Mouse (Mus musculus) small intestine, adult 2 months (tissue): Measurements from ENCODE around the gene Vmn1r60. TPM values are rescaled to one million over a fixed set of nuclear protein-coding genes. Genes with fewer than 3 reads are reported as not detected.
"Not testable (repeated sequence)": the region's sequence is repeated elsewhere in the genome, so short reads cannot be mapped to it uniquely, and the experiment has no call there.

Experiments
- H3K27ac ChIP-seq: fragments of 200-500 bp; 2 replicates; pipeline ENCODE4 v1.5.1; 2012; ENCODE audit warnings: low read depth, low read length, control low read depth, inconsistent platforms; ENCODE audit not compliant: insufficient read depth
- H3K27me3 ChIP-seq: fragments of 200-500 bp; 2 replicates; pipeline ENCODE4 v1.6.1; 2012; ENCODE audit warnings: mild to moderate bottlenecking, moderate library complexity, low read length, inconsistent platforms; ENCODE audit not compliant: control insufficient read depth, insufficient read depth
- H3K36me3 ChIP-seq: fragments of 200-500 bp; 2 replicates; pipeline ENCODE4 v1.6.1; 2012; ENCODE audit warnings: mild to moderate bottlenecking, low read length, control low read depth, inconsistent platforms; ENCODE audit not compliant: control insufficient read depth, insufficient read depth
- H3K4me1 ChIP-seq: fragments of 200-500 bp; 2 replicates; pipeline ENCODE4 v1.6.1; 2012; ENCODE audit warnings: low read length, inconsistent platforms, mixed read lengths; ENCODE audit not compliant: control insufficient read depth, insufficient read depth, insufficient read length
- H3K4me3 ChIP-seq: fragments of 200-500 bp; 2 replicates; pipeline ENCODE4 v1.5.1; 2012; ENCODE audit warnings: low read depth, mild to moderate bottlenecking, control low read depth, inconsistent platforms, low read length, moderate library complexity
- WGBS: fragments of 180-500 bp; shearing (Covaris S2); methylation state at CpG from one replicate; pipeline ENCODE4 v1.1.7; 2018; 5-methylcytosine and 5-hydroxymethylcytosine counted together
- polyA plus RNA-seq: library from polyadenylated mRNA; depleted of rRNA; stranded (reverse); fragments of >200 nt; gene quantifications from 2 replicates; pipeline ENCODE4 v1.2.3, GENCODE M21; 2012; rRNA removed

The Vmn1r60 gene
- polyA plus RNA-seq, result not detected in 2 replicates

- H3K4me3 ChIP-seq, H3K27ac ChIP-seq, H3K36me3 ChIP-seq, H3K4me1 ChIP-seq, H3K27me3 ChIP-seq: not testable (repeated sequence)
- WGBS, result 84% methylated on average over 1 of the region's 1 CpGs
Observed at GRCm38 (mm10) chr7:5547217-5547616, at the start of gene Vmn1r60. Gene Vmn1r60 (minus strand): TSS chr7:5547317.

DNA sequence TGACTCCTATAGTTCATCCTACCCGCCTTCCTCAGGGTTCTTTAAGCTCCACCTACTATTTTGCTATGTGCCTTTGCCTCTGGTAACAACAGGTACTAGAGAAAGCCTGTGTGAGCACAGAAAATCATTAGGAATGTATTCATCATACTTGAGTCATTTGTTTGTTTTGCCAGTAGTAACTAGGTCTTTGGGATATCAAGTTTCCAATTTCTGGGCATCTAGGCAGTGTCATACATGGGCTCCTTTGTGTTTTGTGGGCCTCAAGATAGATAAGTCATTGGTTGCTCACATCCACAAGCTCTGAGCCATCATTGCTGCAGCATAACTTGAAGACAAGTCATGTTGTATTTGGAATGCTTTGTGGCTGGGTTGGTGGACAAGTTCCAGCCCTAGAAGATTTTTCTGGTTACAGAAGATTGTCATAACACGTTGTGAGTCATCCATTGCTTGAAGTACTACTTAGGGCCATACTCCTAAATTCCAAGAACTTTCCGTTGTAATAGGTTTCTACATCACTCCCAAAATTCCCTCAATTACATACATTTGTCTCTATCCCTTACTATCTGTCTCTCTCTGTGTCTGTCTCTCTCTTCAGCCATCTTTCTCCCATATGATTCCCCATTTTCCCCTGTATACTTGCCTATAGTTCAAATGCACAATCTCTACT is 6.2 kb downstream of the Vmn1r60 start:
- not testable (repeated sequence) for H3K27me3 ChIP-seq, H3K36me3 ChIP-seq, H3K4me1 ChIP-seq, H3K4me3 ChIP-seq, H3K27ac ChIP-seq
- WGBS, result 40% methylated on average over 3 of the region's 3 CpGs

GRCm38 (mm10) chr7:5493856-5494255 is 53.3 kb downstream of the Vmn1r60 start, which contains the start of gene Vmn2r28:
Gene Vmn2r28 (minus strand): TSS chr7:5493956.
- H3K27ac ChIP-seq, H3K4me3 ChIP-seq, H3K27me3 ChIP-seq, H3K4me1 ChIP-seq, H3K36me3 ChIP-seq: not testable (repeated sequence)

Other genes starting within 250 kb of the Vmn1r60 start
- not detected in 2 replicates for gene Gm5065, start 196.8 kb downstream of the Vmn1r60 start, polyA plus RNA-seq
- not detected in 2 replicates for gene Nlrp2, start 196.3 kb downstream of the Vmn1r60 start, polyA plus RNA-seq
- not detected in 2 replicates for gene Vmn1r58, start 133.9 kb downstream of the Vmn1r60 start, polyA plus RNA-seq
- gene Vmn1r59, start 90.5 kb downstream of the Vmn1r60 start, polyA plus RNA-seq, result not detected in 2 replicates
- not detected in 2 replicates for gene Vmn2r28, start 53.4 kb downstream of the Vmn1r60 start, polyA plus RNA-seq
- gene Vmn1r61, start 66.0 kb upstream of the Vmn1r60 start, polyA plus RNA-seq, result not detected in 2 replicates
- gene Vmn1r62, start 126.3 kb upstream of the Vmn1r60 start, polyA plus RNA-seq, result not detected in 2 replicates